Mouse (Mus musculus) lung, adult 2 months (tissue): ENCODE measurements around the gene Bbs5. TPM values are rescaled to one million over a fixed set of nuclear protein-coding genes. Genes with fewer than 3 reads are reported as not detected.
A peak's percentile ranks its signal among the peaks of the same experiment; 100 is the strongest.

Experiments used
- DNase-seq: peaks from one replicate; pipeline ENCODE4 v3.0.0; 2022
- H3K4me1 ChIP-seq: fragments of 200-500 bp; 2 replicates; pipeline ENCODE4 v1.6.1; 2011; ENCODE audit warnings: low read length; ENCODE audit not compliant: control insufficient read depth, insufficient read depth
- H3K4me3 ChIP-seq: fragments of 200-500 bp; replicated peaks from 2 replicates; pipeline ENCODE3; 2011; ENCODE audit warnings: low read depth, mild to moderate bottlenecking, control low read depth, low read length; ENCODE audit errors: extremely low read depth
- CTCF ChIP-seq: fragments of 200-500 bp; IDR thresholded peaks from 2 replicates; pipeline ENCODE4 v1.5.1; 2011; ENCODE audit warnings: mild to moderate bottlenecking, low read length, control low read depth; ENCODE audit not compliant: insufficient read depth
- POLR2A ChIP-seq: fragments of 200-500 bp; IDR thresholded peaks from 2 replicates; pipeline ENCODE4 v1.6.1; 2011; ENCODE audit warnings: low read depth, mild to moderate bottlenecking, control low read depth, low read length, borderline replicate concordance; ENCODE audit errors: extremely low read depth
- WGBS: fragments of 180-500 bp; shearing (Covaris S2); methylation state at CpG from one replicate; pipeline ENCODE4 v1.1.7; 2018; 5-methylcytosine and 5-hydroxymethylcytosine counted together
- polyA plus RNA-seq: library from polyadenylated mRNA; depleted of rRNA; stranded (reverse); fragments of >200 nt; gene quantifications from 2 replicates; pipeline ENCODE4 v1.2.3, GENCODE M21; 2012; rRNA removed

Gene Bbs5
- polyA plus RNA-seq, 1 experiment, result 2.2 TPM

- TF ChIP-seq CTCF, result no peak
- no peak for TF ChIP-seq POLR2A
- no peaks in the 10 kb centered on the region for H3K4me1 ChIP-seq
- WGBS, result 88% methylated on average over 3 of the region's 3 CpGs
- no peak for DNase-seq
- no peak overlapping the region for H3K4me3 ChIP-seq
Observed at GRCm38 (mm10) chr2:69690214-69690613, 43.2 kb downstream of the Bbs5 start.

GRCm38 (mm10) chr2:69690843-69691242, 43.9 kb downstream of the Bbs5 start:
- no peak for DNase-seq
- WGBS, result 86% methylated on average over 6 of the region's 6 CpGs
- H3K4me1 ChIP-seq, result no peaks in the 10 kb centered on the region
- no peak overlapping the region for H3K4me3 ChIP-seq
- TF ChIP-seq POLR2A, result no peak
- TF ChIP-seq CTCF, result no peak

GRCm38 (mm10) chr2:69693501-69693900, 46.5 kb downstream of the Bbs5 start:
- no peak for DNase-seq
- 95% methylated on average over 11 of the region's 11 CpGs for WGBS
- no peak overlapping the region for H3K4me3 ChIP-seq
- TF ChIP-seq CTCF (no peak), POLR2A (no peak)
- H3K4me1 ChIP-seq, result no peaks in the 10 kb centered on the region

- TF ChIP-seq POLR2A (no peak), CTCF (no peak)
- no peak for DNase-seq
- Histone ChIP-seq H3K4me3 (no peak overlapping the region), H3K4me1 (no peaks in the 10 kb centered on the region)
- 94% methylated on average over 8 of the region's 8 CpGs for WGBS
Observed at GRCm38 (mm10) chr2:69700446-69700845, 53.5 kb downstream of the Bbs5 start.

GRCm38 (mm10) chr2:69712171-69712570, 65.2 kb downstream of the Bbs5 start:
- 73% methylated on average over 14 of the region's 14 CpGs for WGBS
- Histone ChIP-seq H3K4me1 (peaks cover 6% of the 10 kb centered on the region; the same call in 1 of the 2 replicates), H3K4me3 (no peak overlapping the region)
- DNase-seq, result peak; percentile 6
- TF ChIP-seq CTCF, result no peak
- no peak for TF ChIP-seq POLR2A

- peak within 1 kb of the TSS; percentile 96 for H3K4me3 ChIP-seq
- H3K4me1 ChIP-seq, result peaks cover 6% of the 10 kb centered on the region; the same call in 1 of the 2 replicates
- under 1% methylated on average over 39 of the region's 39 CpGs for WGBS
- DNase-seq, result peak; percentile 79
- TF ChIP-seq CTCF, result no peak
- peak; percentile 51; the same call in 1 of the 2 replicates for TF ChIP-seq POLR2A
Observed at GRCm38 (mm10) chr2:69712981-69713625, 66.1 kb downstream of the Bbs5 start, which contains the start of gene Fastkd1. Gene Fastkd1 (minus strand): TSS chr2:69713516.

- no peak for TF ChIP-seq POLR2A
- TF ChIP-seq CTCF, result no peak
- WGBS, result 20% methylated on average over 4 of the region's 4 CpGs
- no peak overlapping the region for H3K4me3 ChIP-seq
- no peak for DNase-seq
- peaks cover 6% of the 10 kb centered on the region; the same call in 1 of the 2 replicates for H3K4me1 ChIP-seq
Observed at GRCm38 (mm10) chr2:69713626-69714014, 66.6 kb downstream of the Bbs5 start.

GRCm38 (mm10) chr2:69714126-69714525, 67.2 kb downstream of the Bbs5 start:
- DNase-seq, result no peak
- Histone ChIP-seq H3K4me3 (no peak overlapping the region), H3K4me1 (peaks cover 6% of the 10 kb centered on the region; the same call in 1 of the 2 replicates)
- TF ChIP-seq POLR2A (no peak), CTCF (no peak)
- WGBS, result 76% methylated on average over 5 of the region's 5 CpGs

GRCm38 (mm10) chr2:69716483-69716882, 69.5 kb downstream of the Bbs5 start:
- no peak for TF ChIP-seq POLR2A
- 53% methylated on average over 3 of the region's 3 CpGs for WGBS
- DNase-seq, result no peak
- Histone ChIP-seq H3K4me1 (peaks cover 6% of the 10 kb centered on the region; the same call in 1 of the 2 replicates), H3K4me3 (no peak overlapping the region)

Other genes starting within 250 kb of the Bbs5 start
- 10.3 and 13.6 TPM in 2 replicates for gene Lrp2, start 61.1 kb upstream of the Bbs5 start, polyA plus RNA-seq
- 0.35 and 5.1 TPM in 2 replicates for gene Klhl41, start 22.9 kb downstream of the Bbs5 start, polyA plus RNA-seq
- gene Fastkd1, start 66.3 kb downstream of the Bbs5 start, polyA plus RNA-seq, result 3.4 and 4.3 TPM in 2 replicates
- gene Ppig, start 75.4 kb downstream of the Bbs5 start, polyA plus RNA-seq, result 1.2 and 2.2 TPM in 2 replicates
- 0.37 and 0.54 TPM in 2 replicates for gene Ccdc173, start 142.4 kb downstream of the Bbs5 start, polyA plus RNA-seq
- gene Phospho2, start 142.5 kb downstream of the Bbs5 start, polyA plus RNA-seq, result 42.1 and 57.2 TPM in 2 replicates
- 3.0 and 5.8 TPM in 2 replicates for gene Klhl23, start 174.8 kb downstream of the Bbs5 start, polyA plus RNA-seq
- 1.7 and 4.2 TPM in 2 replicates for gene Ssb, start 214.4 kb downstream of the Bbs5 start, polyA plus RNA-seq
- 4.0 and 4.6 TPM in 2 replicates for gene Mettl5, start 238.4 kb downstream of the Bbs5 start, polyA plus RNA-seq